Mouse (Mus musculus): ENCODE measurements around the gene Rusc2.
A peak's percentile ranks its signal among the peaks of the same experiment; 100 is the strongest.

Rusc2 gene

DNA sequence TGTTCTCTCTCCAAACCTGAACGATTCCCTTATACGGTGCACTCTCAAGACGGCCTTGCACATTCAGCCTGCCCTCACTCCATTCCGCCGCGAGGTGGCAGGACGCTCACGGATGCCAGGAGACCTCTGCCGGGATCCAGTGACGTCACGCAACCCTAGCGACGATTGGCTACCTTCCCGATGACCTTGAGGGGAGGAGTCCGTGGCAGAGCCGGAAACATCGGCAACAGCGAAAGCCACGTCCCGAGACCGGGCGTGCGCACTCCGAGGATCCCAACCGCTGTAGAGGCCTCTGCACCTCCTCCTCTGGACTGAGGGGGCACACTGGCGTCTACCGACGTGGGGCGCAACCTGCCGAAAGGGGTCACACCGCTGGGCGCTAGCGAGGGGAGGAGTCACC is 60.3 kb downstream of the Rusc2 start:
- DNase-seq (ENCODE audit: low read depth, low spot score), result peak; percentile 99

DNA sequence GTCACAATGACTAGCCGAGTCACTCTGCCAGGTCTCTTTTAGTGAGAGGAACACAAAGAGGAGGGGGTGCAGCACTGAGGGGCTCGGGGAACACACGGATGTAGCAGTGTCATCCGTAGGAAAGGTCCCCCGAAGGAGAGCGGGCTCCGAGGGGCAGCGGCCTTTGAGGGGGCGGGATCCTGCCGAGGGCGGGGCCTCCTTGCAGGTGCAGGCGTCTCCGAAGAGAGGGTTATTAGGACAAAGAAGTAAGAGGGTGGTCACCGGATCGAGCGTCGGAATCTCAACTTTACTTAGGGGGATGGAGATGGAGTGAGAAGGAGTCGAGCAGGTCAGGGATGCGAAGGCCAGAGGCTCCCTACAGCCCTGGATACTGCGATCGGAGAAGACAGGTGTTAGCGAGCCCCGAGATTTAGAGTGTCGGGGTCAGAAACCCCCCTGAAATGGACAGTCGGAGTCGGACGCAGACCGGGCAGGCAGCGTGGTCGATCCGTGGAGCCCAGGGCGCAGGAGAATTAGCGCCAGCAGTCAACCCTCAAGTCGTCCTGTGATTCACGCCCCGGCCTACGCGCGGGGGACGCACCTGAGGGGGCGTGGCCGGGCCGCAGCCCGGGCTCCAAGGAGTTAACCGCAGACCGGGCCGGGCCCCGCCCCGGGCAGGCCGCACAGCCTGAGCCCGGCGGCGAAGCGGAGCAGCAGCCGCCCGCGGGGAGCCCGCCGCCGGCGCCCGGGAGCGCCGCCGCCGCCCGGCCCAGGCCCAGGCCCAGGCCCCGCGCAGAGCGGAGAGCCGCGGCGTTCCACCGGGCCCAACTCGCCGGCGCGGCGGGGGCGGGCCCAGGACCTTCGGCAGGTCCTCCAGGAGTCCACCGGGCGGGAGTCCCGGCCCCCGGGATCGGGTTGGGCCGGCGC is 60.9 kb downstream of the Rusc2 start:
- peak; percentile 72 for DNase-seq (ENCODE audit: low read depth, low spot score)

DNA sequence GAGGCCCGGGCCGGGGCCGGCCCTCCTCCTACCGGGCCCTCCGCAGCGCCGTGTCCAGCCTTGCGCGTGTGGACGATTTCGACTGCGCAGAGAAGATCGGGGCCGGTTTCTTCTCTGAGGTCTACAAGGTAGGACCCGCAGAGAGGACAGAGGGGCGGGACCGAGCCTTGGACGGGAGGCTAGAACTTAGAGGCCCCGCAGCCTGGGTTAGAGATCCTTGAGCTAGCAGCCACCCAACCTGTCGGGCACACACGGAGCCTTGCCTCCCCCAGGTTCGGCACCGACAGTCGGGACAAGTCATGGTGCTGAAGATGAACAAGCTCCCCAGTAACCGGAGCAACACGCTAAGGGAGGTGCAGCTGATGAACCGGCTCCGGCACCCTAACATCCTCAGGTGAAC is 61.7 kb downstream of the Rusc2 start:
- DNase-seq (ENCODE audit: low read depth, low spot score), result peak; percentile 39

DNA sequence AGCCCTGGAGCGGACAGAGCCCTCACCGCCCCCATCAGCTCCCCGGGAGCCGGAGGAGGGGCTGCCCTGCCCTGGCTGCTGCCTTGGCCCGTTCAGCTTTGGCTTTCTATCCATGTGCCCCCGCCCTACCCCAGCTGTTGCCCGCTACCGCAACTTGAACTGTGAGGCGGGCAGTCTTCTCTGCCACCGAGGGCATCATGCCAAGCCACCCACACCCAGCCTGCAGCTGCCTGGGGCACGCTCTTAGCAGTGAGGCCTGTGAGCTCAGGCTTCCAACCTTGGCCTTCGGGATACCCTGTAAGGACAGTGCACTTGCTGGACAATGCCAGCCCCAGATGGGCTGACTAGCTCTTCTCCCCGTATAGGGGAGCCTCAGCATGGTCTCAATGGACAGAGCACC is 65.5 kb downstream of the Rusc2 start:
- no peak for DNase-seq (ENCODE audit: low read depth, low spot score)

DNA sequence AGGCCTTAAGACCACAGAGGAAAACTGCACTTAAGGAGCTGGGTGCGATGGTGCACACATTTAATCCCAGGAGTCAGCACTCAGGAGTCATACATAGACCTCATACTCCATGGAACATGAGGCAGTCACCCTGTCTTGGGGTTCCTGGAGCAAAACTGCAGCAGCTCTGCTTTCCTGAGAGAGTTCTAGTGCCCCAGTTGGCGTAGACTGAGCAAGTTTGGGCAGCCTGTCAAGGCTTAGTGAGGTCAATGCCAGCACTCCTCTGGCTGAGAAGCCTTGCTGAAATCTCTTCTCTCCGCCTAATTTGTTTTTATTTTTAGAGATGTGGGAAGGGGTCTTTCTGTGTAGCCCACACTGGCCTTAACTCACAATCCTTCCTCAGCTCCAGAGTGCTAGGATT is 66.8 kb downstream of the Rusc2 start:
- no peak for DNase-seq (ENCODE audit: low read depth, low spot score)

DNA sequence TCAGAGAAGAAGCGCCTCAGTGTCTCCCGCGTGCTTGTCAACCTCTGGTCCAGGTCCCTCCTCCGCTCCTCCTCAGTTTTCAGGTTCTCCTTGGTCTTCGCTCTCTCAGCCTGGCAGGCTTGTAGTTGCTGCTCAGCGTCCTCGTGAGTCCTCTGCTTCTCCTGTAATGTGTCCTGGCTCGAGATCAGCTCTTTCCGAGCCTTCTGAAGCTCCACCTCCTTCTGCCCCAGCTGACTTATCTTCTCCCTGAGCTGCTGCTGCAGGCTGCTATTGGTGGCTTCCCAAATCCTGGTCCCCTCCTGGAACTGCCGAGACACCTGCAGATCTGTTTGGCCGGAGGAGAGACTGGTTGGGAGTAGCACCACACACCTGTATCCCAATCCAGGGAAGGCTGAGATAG is 70.5 kb downstream of the Rusc2 start:
- no peak for DNase-seq (ENCODE audit: low read depth, low spot score)

DNA sequence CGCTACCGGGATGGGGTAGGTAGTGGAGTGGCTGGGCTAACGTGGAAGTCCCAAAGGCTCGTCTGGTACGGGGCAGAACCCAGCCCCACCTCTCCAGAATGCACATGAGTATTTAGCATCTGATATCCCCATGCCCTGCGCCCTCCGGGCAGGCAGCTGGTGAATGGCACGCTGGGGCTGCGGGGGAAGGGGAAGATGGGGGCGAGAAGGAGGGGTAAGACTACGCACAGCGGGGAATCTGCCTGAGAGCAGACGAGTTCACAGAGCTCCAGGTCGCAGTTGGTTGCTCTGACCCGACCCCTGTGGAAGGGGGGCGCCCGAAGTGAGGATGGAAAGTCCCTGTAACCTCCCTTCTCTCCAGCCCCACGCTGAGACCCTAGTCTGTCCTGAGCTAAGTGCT is 71.6 kb downstream of the Rusc2 start:
- no peak for DNase-seq (ENCODE audit: low read depth, low spot score)

DNA sequence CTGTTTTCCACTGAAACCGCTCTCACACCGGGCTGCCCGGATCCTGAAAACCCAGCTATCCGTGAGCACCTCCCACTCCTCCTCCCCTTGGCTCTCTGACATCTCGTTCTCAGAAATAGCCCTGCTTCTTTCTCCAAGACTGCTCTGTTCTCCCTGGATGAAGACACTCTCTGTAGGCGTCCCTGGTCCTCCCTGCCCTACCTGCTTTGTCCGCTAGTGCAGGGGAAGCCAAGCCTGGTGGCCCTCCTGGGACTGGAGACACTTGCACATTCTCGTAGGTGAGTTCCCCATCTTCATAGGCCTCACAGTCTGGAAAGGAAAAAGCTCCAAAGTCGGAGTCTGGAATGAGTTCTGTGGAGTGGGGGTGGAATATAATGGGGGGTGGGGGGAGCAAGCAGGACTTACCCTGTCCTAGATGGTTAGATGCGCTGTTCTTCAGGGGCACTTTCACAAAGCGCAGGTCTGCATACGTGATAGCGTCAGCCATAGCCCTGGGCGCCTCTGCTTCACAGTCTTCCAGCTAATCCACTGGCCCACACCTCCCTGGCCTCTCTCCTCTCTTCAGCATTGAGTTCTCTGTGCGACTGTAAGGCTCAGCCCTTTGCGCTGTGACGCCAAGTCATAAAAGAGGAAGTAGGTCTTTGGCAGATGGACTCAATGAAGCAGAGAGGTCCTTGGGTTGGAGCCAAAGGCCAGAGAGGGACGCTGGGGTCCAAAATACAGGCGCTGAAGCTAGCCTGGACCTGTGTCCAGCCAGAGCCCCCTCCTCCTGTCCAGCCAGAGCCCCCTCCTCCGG is 72.5 kb downstream of the Rusc2 start, which contains the start of gene Cd72:
Gene Cd72 (minus strand): TSS at position 588 of the 796 bp plus-strand sequence.
- DNase-seq (ENCODE audit: low read depth, low spot score), result no peak

DNA sequence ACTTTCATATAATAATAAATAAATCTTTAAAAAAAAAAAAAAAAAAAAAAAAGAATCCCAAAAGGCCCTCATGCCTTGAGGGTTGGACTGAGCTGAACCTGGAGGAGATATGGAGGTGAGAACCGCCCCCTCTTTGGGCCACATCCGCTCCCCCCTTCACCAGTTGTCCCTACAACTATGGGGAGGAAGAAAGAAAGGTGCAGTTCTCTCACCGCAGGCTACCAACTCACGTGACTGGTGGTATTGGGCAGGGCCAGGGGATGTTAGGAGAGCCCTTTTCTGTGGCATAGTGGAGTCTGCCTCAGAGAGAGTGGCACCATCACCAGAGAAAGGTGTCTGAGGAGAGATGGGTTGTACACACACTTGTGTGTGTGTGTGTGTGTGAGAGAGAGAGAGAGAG is 74.7 kb downstream of the Rusc2 start:
- no peak for DNase-seq (ENCODE audit: low read depth, low spot score)

DNA sequence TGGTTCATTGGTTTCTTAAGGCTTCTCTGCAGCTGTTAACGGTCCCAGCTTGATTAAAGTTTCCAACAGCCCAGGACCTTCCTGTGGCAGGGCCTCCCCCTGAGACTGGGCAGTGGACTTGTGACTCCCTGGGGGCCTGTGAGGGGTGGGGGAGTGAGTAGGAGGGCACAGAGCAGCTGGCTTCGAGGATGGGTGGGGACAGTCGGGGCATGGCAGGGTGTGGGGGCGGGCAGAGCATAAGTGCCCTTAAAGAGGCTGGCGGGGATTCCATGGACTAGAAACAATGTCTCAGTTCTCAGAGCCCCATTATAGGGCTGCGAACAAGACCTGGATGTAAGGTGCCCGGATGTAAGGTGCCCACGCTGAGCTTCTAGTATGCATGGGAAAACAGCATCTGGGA is 75.3 kb downstream of the Rusc2 start:
- no peak for DNase-seq (ENCODE audit: low read depth, low spot score)

DNA sequence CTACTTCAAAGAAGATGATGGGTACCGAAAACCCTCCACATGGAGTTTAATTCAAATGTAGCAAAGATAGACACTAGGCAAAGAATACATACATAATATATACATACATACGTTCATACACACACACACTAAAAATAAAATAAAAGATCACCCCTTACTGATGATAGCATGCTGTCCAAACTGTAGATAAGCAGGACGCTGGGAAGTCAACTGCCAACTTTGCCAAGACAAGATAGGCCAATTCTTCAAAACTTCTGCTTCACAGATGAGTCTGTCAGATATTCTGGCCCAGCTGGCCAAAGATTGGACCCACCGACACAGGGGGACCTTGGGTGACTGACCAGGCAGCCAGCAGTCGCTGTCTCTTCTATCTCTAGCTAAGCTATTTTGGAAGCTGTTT is 81.3 kb downstream of the Rusc2 start:
- no peak for DNase-seq (ENCODE audit: low read depth, low spot score)

DNA sequence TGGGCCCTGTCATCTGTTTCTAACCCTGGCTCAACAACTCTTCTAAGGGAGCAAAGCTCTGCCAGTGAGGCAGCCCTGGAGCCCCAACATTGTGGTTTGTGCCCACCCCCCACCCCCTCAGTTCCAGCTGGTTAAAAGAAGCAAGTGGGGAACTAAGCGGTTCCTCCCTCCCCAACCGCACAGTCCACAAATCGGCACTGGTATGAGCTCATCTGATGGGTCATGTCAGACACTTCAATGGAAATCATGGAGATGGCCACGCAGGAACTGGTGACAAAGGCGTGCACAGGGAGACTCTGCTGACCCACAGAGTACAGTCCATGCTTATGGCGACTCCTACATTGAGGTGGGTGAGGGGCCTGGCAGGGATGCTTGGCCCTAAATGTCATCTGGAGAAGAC is 84.2 kb downstream of the Rusc2 start:
- DNase-seq (ENCODE audit: low read depth, low spot score), result no peak

DNA sequence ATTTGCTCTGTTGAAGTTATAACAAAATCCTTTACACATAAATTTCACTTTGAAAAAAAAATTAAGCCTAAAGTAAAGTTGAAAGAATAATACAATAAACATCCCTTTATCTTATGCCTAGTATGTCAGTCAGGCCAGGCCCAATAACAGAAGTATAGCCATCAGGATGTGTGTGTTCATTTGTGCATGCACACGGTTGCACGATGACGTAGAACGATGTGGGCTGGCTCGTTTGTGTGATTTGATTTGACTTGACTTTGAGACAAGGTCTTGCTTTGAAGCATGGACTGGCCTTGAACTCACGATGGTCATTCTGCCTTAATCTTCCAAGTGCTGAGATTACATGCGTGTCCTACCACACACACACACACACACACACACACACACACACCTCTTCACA is 85.1 kb downstream of the Rusc2 start:
- no peak for DNase-seq (ENCODE audit: low read depth, low spot score)

DNA sequence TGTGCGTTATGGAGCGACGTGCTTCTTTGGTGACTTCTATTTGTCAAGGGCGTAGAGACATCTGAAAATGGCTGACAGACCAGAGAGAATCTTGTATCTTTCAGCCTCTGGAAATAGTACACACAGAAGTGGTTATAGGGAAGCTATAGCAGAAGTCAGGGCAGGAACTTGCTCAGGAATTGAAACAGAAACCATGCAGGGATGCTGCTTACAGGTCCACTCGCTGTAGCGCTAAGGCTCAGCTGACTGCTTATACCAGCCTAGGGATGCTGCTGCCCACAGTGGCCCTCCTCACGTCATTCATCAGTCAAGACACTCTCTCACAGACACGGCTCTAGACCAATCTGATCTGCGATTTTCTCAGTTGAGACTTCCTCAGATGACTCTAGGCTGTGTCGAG is 88.5 kb downstream of the Rusc2 start:
- DNase-seq (ENCODE audit: low read depth, low spot score), result no peak

DNA sequence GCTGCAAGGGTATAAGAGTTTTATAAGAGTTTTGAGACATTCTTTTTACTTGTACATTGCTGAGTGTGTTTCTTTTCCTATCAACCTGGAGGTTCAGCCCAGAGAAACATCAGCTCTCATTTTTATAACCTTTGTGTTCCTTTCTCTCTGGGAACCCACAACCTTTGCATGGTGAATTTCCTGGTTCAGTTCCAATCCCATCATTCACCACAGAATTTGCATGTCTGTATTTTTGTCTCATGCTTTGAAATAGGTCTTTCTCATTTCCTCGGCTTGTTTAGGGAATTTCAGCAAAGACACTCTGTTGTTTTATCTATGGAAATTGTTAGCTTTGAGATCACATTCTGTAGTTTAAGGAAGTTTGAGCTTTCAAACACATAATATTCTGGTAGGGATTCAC is 91.9 kb downstream of the Rusc2 start:
- DNase-seq (ENCODE audit: low read depth, low spot score), result no peak

DNA sequence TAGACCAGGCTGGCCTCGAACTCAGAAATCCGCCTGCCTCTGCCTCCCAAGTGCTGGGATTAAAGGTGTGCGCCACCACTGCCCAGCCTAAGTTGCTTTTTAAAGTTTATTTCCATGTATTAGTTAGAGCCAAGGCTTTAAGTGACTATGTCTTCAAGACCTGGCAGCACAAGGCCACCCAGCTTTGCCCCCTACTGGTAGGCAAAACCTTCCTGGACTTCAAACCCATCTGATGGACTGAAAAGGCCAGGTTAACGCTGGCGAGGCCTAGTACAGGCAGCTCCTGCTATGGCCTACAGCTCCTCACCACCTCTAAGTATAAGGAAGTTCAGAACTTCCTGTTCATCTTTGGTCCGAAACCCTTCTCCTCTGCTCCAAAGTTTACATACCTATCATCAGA is 94.8 kb downstream of the Rusc2 start:
- peak; percentile 49 for DNase-seq (ENCODE audit: low read depth, low spot score)

Measured in 3T3-L1 (cell line).